Mouse (Mus musculus) bone marrow, adult 2 months (tissue): ENCODE measurements around the gene Tbck.

ENCODE experiments used
- CTCF ChIP-seq: fragments of 200-500 bp; IDR thresholded peaks from 2 replicates; pipeline ENCODE4 v1.5.1; 2011; ENCODE audit warnings: low read length, control low read depth; ENCODE audit not compliant: control insufficient read depth, insufficient read depth
- POLR2A ChIP-seq: fragments of 200-500 bp; IDR thresholded peaks from 2 replicates; pipeline ENCODE4 v1.6.1; 2011; ENCODE audit warnings: low read depth, mild to moderate bottlenecking, control low read depth, low read length, borderline replicate concordance; ENCODE audit not compliant: control insufficient read depth

DNA sequence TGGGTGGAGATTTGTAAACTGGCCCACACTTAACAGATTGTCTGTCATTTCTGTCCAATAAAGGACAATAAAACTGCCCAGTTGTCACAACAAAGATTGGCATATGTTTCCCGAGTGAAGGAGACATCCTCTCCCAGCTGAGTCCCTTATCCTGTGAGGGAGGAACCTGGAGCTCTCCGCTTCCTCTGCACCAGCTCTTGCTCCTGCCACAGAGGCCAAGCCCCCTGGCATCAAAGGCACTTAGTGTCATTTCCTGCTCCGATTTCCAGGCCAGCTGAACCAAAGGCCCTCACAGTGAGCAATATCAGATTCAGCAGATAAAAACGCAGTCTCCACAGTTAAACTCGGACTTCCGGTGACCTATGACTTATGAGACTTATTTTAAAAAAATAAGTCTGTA is 172.7 kb downstream of the Tbck start:
- TF ChIP-seq CTCF (no peak), POLR2A (no peak)
